Comparison of ENCODE assay signal across 22 mouse cellular contexts in genomic region chr15:80488658-80489057, GRCm38 (mm10).
DNase-seq lines count a peak whose midpoint lies in the region; ATAC-seq and TF ChIP-seq lines count a peak whose summit lies in the region.
"Had no signal": no experiment of that assay in that cellular context is flagged by ENCODE, and none has a peak within 500 bp of the region (broad histone marks: within the 10 kb centered on the region; RNA-seq: fewer than 3 reads in every experiment).

No protein-coding gene starts in this region.

- H3K9ac ChIP-seq in midbrain, postnatal 0 days (replicated peaks; ENCODE audit: low read length, poor library complexity, severe bottlenecking): no peak overlapping the region
- no peak overlapping the region for H3K9ac ChIP-seq in midbrain, embryonic 14.5 days (replicated peaks; ENCODE audit: low read length)
- H3K9ac ChIP-seq: embryonic facial prominence, embryonic 12.5 days; forebrain, embryonic 13.5 days; heart, embryonic 15.5 days; limb, embryonic 15.5 days had no signal

- H3K4me1 ChIP-seq in midbrain, postnatal 0 days (ENCODE audit: insufficient read depth, low read length): peaks cover 6% of the 10 kb centered on the region; the same call in 1 of the 2 replicates
- peaks cover 22% of the 10 kb centered on the region for H3K4me1 ChIP-seq in midbrain, embryonic 14.5 days (ENCODE audit: control insufficient read depth, insufficient read depth, low read length)
- H3K4me1 ChIP-seq: limb, embryonic 15.5 days had no signal

- peak; percentile 37 for DNase-seq in embryo, embryonic 10 days (ENCODE audit: low spot score)
- DNase-seq in embryo, embryonic 9.5 days (ENCODE audit: extremely low spot score): no peak
- no peak for DNase-seq in midbrain, postnatal 0 days (ENCODE audit: low spot score)
- DNase-seq in midbrain, embryonic 14.5 days: no peak
- DNase-seq in induced T-regulatory cell, adult 2 months (ENCODE audit: low read depth): peak; percentile 35
- no peak for DNase-seq in urinary bladder, adult 18-20 months (ENCODE audit: low spot score in 2 of 2)
- no peak for DNase-seq in retina, embryonic 14.5 days (ENCODE audit: low spot score)
- DNase-seq: adrenal gland, postnatal 25 days; cerebellum, adult 11-12 months; cerebellum, postnatal 25 days; heart, adult 11 months; heart, postnatal 4 days; kidney, adult 8-10 months; kidney, postnatal 14 days; lung, postnatal 10 days had no signal

- no peak overlapping the region for H3K4me2 ChIP-seq in midbrain, postnatal 0 days (ENCODE audit: low read depth, low read length, poor library complexity, severe bottlenecking)
- no peak overlapping the region for H3K4me2 ChIP-seq in midbrain, embryonic 14.5 days (ENCODE audit: low read length)
- H3K4me2 ChIP-seq: embryonic facial prominence, embryonic 12.5 days; forebrain, embryonic 13.5 days; heart, embryonic 15.5 days; limb, embryonic 15.5 days had no signal

- no peaks in the 10 kb centered on the region for H3K27me3 ChIP-seq in midbrain, postnatal 0 days (ENCODE audit: insufficient read depth, low read length)
- H3K27me3 ChIP-seq in midbrain, embryonic 14.5 days (ENCODE audit: control insufficient read depth, insufficient read depth, low read length): no peaks in the 10 kb centered on the region
- H3K27me3 ChIP-seq: forebrain, embryonic 13.5 days; heart, embryonic 15.5 days; limb, embryonic 15.5 days had no signal

- 47% methylated on average over 3 of the region's 3 CpGs for WGBS in midbrain, postnatal 0 days
- WGBS in midbrain, embryonic 14.5 days: 24% methylated on average over 3 of the region's 3 CpGs

- H3K4me3 ChIP-seq in midbrain, postnatal 0 days (ENCODE audit: low read depth, low read length): no peak overlapping the region
- H3K4me3 ChIP-seq in midbrain, embryonic 14.5 days (replicated peaks; ENCODE audit: low read depth, low read length): no peak overlapping the region
- H3K4me3 ChIP-seq: embryonic facial prominence, embryonic 12.5 days; erythroblast, embryonic 14.5 days; forebrain, embryonic 13.5 days; heart, embryonic 15.5 days; limb, embryonic 15.5 days had no signal

- ATAC-seq in midbrain, postnatal 0 days (ENCODE audit: low FRiP score): no peak
- ATAC-seq in midbrain, embryonic 14.5 days (ENCODE audit: low FRiP score, low TSS enrichment): no peak
- ATAC-seq: activated CD4-positive, CD25-positive, alpha-beta regulatory T cell, adult 4 months; forebrain, embryonic 13.5 days; inflammation-experienced regulatory T-cells, adult 6 months had no signal

- no peaks in the 10 kb centered on the region for H3K36me3 ChIP-seq in midbrain, postnatal 0 days (ENCODE audit: insufficient read depth, low read length)
- H3K36me3 ChIP-seq in midbrain, embryonic 14.5 days (ENCODE audit: control insufficient read depth, insufficient read depth, low read length): no peaks in the 10 kb centered on the region
- H3K36me3 ChIP-seq: embryonic facial prominence, embryonic 12.5 days; heart, embryonic 15.5 days; limb, embryonic 15.5 days had no signal

- TF ChIP-seq CTCF in midbrain, postnatal 0 days (IDR thresholded peaks at IDR 0.05): peak; percentile 34; the same call in 1 of the 2 replicates

- no peak overlapping the region for H3K27ac ChIP-seq in midbrain, postnatal 0 days (ENCODE audit: low read depth, low read length)
- H3K27ac ChIP-seq in midbrain, embryonic 14.5 days (replicated peaks; ENCODE audit: low read depth, low read length): no peak overlapping the region
- H3K27ac ChIP-seq: embryonic facial prominence, embryonic 12.5 days; forebrain, embryonic 13.5 days; heart, embryonic 15.5 days; limb, embryonic 15.5 days had no signal

- H3K9me3 ChIP-seq in midbrain, postnatal 0 days (ENCODE audit: low read length): no peaks in the 10 kb centered on the region
- no peaks in the 10 kb centered on the region for H3K9me3 ChIP-seq in midbrain, embryonic 14.5 days (ENCODE audit: control insufficient read depth, low read length)
- H3K9me3 ChIP-seq: embryonic facial prominence, embryonic 12.5 days; heart, embryonic 15.5 days; limb, embryonic 15.5 days had no signal

Comparison
In these comparisons a context has a peak if more than half of its experiments do, and no peak if none do; other contexts are left out.
1. DNase-seq: peak in embryo, embryonic 10 days (single experiment) and induced T-regulatory cell, adult 2 months (single experiment); none in embryo, embryonic 9.5 days (single experiment), midbrain, postnatal 0 days (single experiment), midbrain, embryonic 14.5 days (single experiment), urinary bladder, adult 18-20 months (0 of 2) and retina, embryonic 14.5 days (single experiment).